Mouse (Mus musculus) hindlimb bud, embryonic 11.5 days (tissue): ENCODE results near the gene Gm10518.

Experiments
- DNase-seq: peaks from one replicate; pipeline ENCODE4 v3.0.0-alpha.2; 2012; ENCODE audit warnings: low read depth, low spot score; ENCODE audit errors: extremely low spot score

Gm10518 gene

DNA sequence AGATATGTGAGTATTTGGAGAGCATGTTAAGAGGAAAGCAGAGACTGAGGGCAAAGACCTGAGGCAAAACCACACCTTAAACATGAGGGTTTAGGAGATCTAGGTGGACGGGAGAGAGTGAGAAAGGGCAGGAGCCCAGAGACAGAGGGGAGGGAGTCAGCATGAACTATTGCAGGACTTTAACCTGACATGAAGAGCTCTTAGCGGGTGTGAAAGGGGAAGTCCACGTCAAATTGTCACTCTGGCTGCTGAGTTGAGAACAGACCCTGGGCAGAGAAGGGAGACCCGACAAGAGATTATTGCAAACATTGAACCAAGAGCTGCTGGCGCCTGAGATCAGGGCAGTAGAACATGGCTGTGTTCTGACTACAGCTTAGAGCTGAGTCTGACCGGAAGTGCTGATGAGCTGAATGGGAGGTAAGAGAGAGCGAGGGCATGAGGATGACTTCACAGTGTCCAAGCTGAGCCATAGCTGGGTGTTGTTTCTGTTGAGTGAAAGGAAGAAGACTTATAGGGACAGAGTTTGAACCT lies 29.6 kb downstream of the Gm10518 start:
- DNase-seq: no peak

DNA sequence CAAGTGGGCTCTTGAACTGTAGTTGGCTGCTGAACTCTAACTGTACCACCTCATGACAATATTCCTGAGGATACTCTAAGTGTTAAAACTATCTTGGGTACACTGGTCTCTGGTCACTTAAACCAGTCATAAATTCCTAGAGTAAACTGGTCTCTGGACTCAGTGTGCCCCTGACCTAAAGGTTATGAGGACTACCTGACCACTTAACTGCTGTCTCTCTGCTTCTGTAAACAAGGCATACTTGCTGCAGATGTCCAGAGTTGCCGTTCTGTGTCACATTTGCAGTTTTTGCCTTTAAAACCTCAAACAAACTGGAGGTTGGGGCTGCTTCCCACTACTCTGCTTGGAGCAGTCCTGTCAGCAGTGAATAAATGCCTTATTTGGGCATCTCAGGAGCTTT lies 30.4 kb downstream of the Gm10518 start:
- DNase-seq: no peak

DNA sequence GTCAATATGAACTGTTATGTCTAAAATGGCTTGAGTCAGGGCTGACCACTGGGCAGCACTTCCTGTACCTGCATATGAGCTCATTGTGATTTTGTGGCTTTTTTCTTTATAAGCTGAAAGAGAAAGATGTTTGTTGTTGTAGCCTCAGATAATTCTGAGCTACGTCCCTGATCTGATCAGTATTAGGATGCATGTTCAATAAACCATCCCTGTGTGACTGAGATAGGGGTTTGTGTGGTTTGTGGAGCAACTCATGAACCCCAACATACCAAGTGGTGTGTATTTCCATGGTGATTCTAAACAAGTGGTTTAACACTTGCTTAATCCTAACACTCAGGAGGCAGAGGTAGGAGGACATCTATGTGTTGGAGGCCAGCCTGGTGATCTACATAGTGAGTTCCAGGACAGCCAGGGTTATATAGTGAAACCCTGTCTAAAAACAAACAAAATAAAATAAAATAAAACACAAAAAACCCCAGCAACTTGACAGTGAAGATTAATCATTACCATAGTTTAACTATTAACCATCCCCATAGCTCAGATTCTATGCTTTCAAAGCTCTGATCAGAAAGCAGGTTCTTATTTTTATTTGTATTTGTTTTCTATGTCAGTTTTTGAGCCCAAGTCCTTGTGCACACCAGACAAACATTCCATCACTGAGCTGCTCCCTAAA lies 32.7 kb downstream of the Gm10518 start:
- DNase-seq: no peak

DNA sequence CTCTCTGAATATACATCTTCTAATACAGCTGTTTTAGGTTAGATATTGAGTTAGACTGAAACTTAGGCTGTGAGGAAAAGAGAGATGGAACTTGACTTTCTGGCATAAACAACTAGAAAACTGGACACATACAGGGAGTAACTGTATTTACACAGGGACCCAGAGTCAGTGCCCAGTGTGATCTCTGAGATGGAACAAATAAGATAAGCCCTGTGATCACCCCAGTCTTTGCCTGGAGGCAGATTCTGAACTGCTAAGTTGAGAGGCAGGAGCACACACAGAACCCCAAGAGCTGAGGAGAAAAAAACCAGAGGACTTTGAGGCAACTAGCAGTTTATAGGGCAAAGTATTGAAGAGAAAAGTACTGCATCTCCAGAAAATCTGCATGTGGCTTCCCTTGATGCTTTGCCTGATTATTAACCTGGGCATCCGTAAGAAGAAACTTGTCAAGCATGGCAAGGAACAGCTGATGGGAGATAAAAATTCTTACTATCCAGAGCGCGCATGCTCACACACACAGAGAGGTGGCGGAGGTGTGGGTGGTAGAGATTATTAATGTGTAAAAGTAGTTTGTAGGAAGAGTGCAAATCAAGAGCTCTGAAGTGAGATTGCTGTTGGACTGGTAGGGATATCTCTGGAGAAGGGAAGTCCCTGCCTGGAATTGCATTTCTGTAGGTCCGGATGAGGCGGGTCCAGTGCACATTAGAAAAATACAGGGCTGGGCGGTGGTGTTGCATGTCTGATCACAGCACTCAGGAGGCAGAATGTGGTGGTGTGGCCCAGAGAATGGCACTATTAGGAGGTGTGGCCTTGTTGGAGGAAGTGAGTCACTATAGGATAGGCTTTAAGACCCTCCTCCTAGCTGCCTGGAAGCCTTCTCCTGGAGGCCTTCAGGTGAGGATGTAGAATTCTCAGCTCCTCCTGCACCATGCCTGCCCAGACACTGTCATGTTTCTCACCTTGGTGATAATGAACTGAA lies 33.5 kb downstream of the Gm10518 start:
- DNase-seq: no peak

DNA sequence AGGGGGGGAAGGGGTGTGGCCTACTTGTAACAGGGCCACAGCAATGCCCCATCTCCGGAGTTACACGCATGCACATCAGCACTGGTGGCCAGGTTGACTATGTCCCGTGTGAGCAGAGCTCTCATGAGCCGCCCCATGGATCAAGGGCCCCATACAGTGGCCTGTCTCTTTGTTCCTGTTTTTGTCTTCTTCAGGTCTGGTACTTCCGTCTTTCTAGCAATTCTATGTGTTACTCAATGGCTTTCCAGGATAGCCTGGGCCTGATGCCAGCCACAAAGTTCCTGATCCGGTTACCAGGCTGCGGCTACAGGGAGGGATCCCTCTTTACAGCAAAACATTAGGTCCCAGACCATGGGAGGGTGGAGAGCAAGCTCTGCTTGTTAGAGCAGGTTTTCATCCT lies 39.4 kb downstream of the Gm10518 start:
- DNase-seq: no peak

DNA sequence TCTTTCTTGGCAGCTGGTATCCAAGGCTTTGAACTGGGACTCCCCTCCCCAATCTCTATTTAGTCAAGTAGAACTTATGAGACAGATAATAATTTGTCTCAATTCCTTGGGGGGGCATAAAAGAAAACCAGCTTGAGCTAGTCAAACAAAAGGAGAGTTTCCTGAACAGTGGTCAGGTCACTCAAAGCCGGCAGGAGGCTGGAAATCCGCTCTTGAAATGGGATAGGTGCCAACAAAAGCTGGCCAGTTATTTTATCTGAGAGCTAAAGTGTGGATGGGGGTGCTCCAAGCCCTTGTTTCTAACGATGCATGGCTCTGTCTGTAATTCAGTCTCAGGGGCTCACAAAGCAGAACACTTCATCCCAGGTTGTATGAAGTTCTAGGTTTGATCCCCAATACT lies 40.8 kb downstream of the Gm10518 start:
- DNase-seq: no peak

DNA sequence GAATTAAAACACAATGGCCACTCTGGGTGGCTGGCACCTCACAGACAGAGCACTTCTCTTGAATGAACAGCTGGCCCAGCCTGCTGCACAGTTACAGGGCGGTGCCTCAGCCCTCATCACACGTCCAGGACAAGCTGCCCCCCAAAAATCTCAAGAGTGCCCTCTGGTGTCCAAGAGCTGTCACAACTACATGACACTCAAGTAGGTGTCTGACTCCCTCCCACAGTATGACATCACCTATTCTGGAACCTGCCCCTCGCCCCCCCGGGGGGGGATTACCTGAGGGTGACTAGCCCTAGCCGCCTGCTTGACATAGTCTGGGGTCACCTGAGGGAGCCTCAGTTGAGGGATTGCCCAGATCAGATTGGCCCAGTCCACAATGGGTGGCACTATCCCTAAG lies 41.7 kb downstream of the Gm10518 start:
- no peak for DNase-seq

DNA sequence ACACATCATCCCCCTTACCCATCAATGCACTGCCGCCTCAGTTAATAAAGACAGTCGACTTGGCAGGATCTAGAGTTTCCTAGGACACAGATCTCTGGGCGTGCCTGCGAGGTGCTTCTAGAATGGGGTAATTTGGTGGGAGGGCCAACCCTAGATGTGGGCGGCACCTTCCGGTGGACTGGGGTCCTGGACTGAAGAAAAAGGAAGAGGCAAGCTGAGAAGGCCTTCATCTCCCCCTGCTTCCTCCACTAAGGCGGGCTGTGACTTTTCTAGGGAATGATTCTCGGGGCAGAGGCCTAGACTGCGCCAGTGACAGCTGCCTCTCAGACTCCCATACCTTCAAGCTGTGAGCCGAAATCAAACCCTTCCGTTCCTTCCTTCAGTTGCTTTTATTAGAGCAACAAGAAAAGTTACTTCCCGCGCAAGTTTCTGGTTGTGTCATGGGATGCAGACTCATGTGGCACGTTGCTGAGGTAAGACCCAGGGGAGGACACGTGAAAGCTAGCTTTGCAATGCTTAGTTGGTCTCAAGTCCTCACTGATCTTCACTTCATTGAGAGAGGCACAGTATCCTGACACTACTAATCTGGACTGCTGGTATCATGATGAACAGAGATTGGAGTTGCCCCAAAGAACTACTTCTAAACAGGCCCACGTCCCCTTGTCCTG lies 42.8 kb downstream of the Gm10518 start:
- no peak for DNase-seq

DNA sequence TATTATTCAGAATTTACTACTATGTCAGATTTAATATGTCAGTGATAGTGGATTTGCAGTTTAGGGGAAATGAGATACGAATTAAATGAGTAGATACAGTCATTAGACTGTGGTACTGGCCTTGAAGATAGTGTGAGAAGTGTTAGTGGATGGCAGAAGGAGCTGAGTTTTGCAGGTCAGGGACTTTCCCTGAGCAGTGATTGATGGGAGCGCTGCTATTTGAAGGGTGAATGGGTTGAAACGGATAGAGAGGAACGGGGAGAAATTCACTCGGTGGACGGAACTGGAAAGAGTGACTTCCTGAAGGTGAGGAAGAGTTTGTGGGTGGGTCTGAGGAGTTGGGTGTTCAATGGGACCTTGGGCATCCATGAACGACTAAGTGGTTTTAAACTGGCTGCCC lies 44.0 kb downstream of the Gm10518 start:
- no peak for DNase-seq

DNA sequence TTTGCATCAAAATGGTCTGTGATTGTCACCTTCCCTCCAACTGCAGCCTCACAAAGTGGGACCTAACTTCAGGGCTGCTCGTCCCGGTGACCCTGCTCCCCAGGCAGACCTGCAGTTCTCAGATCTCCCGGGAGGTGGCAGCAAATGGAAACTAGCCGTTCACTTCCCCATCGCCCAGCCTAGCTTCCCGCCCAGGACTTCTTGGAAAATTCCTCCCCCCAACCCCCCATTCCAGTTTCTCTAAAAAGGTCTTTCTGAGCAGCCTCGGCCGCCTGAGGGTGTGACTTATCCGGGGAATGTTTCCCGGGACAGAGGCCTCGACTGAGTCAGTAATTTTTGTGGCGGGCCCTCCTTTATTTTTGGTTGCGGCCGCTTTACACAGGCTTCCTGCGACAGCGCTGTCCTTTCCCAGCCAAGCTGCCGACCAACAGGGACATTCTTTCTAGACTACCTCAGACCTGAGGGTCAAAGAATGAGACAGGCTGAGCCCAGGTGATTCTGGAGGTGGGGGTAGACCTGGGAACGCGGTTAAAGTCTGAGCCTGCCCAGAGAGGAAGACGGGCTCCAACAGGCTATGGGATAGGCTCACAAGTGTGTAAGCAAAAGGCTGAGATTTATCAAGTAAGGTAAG lies 44.7 kb downstream of the Gm10518 start:
- peak; percentile 49 for DNase-seq

DNA sequence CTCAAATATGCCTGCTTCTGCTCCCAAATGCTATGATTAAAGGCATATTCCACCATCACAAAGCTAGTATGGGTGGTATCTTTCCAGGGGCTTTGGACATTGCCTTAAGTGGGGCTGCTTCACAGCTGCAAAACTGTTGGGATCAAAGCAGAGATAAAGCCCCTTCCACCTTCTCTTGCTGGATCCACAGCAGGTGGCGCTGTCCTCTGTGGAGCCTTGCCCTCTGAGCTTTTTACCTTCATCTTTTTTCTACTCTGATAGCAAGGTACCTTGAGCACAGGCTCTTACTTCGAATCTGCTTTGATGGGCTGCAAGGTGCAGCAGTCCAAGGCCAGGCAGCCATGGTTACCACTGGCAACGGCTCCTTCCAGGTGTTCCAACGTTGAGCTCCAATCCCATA lies 50.2 kb downstream of the Gm10518 start:
- no peak for DNase-seq
